Mouse (Mus musculus): Measurements from ENCODE around the gene Spata5.

GRCm38 (mm10) chr3:37595721-37596120, 176.0 kb downstream of the Spata5 start:
- no peak for TF ChIP-seq CTCF (IDR thresholded peaks at IDR 0.05; ENCODE audit: low read depth)
- TF ChIP-seq EP300 (IDR thresholded peaks at IDR 0.05; ENCODE audit: low read depth), result no peak

All from heart, postnatal 0 days (tissue).